Mouse (Mus musculus): ENCODE data around the gene Safb2. TPM values are rescaled to one million over a fixed set of nuclear protein-coding genes. Genes with fewer than 3 reads are reported as not detected.
A peak's percentile ranks its signal among the peaks of the same experiment; 100 is the strongest.
"Not testable (repeated sequence)": the region's sequence is repeated elsewhere in the genome, so short reads cannot be mapped to it uniquely, and the experiment has no call there.

Gene Safb2
- polyA plus RNA-seq, 1 experiment from 2014 or later, result 56.0 TPM

DNA sequence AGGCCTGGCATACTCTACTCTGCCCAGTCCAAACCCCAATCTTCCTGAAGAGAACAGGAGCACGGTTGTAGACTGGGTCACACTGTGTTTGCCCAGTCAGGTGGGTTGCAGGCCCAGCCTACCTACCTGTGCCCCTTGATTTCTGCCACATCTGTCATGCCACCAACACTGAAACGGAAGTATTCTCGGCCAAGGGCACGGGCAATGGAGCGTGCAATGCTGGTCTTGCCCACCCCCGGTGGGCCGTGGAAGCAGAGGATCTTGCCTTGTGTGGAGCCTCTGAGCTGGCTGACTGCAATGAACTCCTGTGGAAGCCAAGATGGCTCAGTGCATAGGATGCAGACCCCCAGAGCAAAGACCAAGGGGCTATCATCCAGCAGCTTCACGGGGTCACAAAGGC, 33.2 kb upstream of the Safb2 start:
- WGBS, result 91% methylated on average over 8 of the region's 8 CpGs
- no peak for ATAC-seq
- H3K36me3 ChIP-seq (ENCODE audit: control insufficient read depth, insufficient read depth, low read length), result peaks cover 17% of the 10 kb centered on the region
- H3K4me1 ChIP-seq (ENCODE audit: control insufficient read depth, insufficient read depth, low read length), result peaks cover 11% of the 10 kb centered on the region
- H3K4me2 ChIP-seq (ENCODE audit: low read depth, low read length), result no peak overlapping the region
- H3K9ac ChIP-seq (ENCODE audit: low read depth, low read length), result no peak overlapping the region
- no peak overlapping the region for H3K4me3 ChIP-seq (ENCODE audit: low read length)
- H3K27ac ChIP-seq (ENCODE audit: low read length), result no peak overlapping the region
- H3K27me3 ChIP-seq (replicated peaks; ENCODE audit: control insufficient read depth, insufficient read depth, low read length), result no peaks in the 10 kb centered on the region
- H3K9me3 ChIP-seq (ENCODE audit: control insufficient read depth, low read length), result no peaks in the 10 kb centered on the region

DNA sequence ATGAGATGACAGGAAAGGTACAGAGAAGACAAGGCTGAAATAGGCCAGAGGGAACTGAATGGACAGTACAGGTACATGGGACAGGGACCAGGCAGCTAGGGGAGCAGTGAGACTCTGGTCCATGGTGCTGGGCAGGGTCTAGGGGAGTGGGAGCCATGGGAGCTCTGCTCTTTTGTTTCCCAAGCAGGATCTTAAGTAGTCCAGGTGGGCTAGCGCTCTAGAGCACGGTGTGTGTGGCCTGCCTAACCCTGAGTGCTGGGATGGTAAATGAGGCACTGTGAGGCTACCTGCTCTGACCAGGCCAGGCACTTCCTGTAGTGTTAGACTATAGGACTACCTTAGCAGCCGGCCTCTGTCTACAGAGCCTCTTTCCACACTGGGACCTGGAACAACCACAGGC, 32.3 kb upstream of the Safb2 start:
- H3K4me3 ChIP-seq (ENCODE audit: low read length), result no peak overlapping the region
- H3K9me3 ChIP-seq (ENCODE audit: control insufficient read depth, low read length), result no peaks in the 10 kb centered on the region
- no peaks in the 10 kb centered on the region for H3K27me3 ChIP-seq (replicated peaks; ENCODE audit: control insufficient read depth, insufficient read depth, low read length)
- no peak for ATAC-seq
- no peak overlapping the region for H3K27ac ChIP-seq (ENCODE audit: low read length)
- peaks cover 12% of the 10 kb centered on the region for H3K36me3 ChIP-seq (ENCODE audit: control insufficient read depth, insufficient read depth, low read length)
- H3K4me2 ChIP-seq (ENCODE audit: low read depth, low read length), result no peak overlapping the region
- WGBS, result 77% methylated on average over 3 of the region's 3 CpGs
- peaks cover 17% of the 10 kb centered on the region for H3K4me1 ChIP-seq (ENCODE audit: control insufficient read depth, insufficient read depth, low read length)
- H3K9ac ChIP-seq (ENCODE audit: low read depth, low read length), result no peak overlapping the region; the same call in 1 of the 2 replicates

DNA sequence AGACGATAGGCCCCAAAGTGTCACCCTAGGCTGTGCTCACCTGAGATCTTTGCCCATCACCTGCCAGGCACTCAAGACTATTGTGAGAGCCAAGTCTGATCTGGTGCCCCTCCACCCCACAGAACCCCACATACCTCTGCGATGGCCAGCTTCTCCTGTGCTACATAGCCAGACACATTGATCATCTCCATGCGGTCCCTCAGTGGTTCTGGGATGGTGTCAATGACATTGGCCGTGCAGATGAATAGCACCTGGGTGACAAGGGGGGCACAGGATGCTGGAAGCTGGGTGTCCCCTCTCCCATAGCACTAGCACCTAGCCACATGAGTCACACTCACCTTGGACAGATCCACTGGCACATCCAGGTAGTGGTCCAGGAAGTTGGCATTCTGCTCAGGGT, 31.4 kb upstream of the Safb2 start:
- H3K27ac ChIP-seq (ENCODE audit: low read length), result no peak overlapping the region
- H3K4me3 ChIP-seq (ENCODE audit: low read length), result no peak overlapping the region
- WGBS, result 79% methylated on average over 4 of the region's 4 CpGs
- H3K4me1 ChIP-seq (ENCODE audit: control insufficient read depth, insufficient read depth, low read length), result peaks cover 19% of the 10 kb centered on the region
- ATAC-seq, result no peak
- peak overlapping the region; percentile 11; the same call in 1 of the 2 replicates for H3K9ac ChIP-seq (ENCODE audit: low read depth, low read length)
- no peaks in the 10 kb centered on the region for H3K27me3 ChIP-seq (replicated peaks; ENCODE audit: control insufficient read depth, insufficient read depth, low read length)
- peaks cover 11% of the 10 kb centered on the region for H3K36me3 ChIP-seq (ENCODE audit: control insufficient read depth, insufficient read depth, low read length)
- H3K4me2 ChIP-seq (ENCODE audit: low read depth, low read length), result no peak overlapping the region
- H3K9me3 ChIP-seq (ENCODE audit: control insufficient read depth, low read length), result no peaks in the 10 kb centered on the region

DNA sequence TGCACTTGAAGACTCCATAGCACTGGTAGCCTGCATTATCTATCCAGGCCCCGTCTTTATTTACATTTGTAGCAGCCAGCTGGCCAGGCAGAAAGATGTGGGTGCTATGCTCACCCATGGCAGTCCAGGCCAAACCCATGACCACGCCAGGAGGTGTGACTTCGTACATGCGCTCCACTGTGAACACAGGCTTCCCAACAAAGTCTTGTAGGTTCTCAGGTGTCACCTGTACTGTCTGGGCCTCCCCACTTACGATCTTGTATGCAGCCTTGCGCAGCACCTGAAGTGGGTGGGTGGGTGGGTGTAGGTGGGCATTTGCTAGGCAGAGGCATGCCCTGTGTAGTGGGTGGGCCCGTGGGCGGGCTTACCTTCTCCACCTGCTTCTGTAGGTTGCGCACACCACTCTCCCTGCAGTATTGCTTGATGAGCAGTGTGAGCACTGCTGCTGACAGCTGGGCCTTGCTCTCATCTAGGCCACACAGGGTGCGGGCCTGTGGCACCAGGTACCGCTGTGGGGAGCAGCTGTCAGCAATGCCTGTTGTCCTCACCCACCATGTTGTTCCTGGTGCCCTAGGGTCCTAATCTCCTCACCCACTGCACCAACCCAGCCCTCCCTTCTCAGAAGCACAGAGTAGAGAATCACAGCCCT, 30.9 kb upstream of the Safb2 start:
- WGBS, result 74% methylated on average over 11 of the region's 11 CpGs
- Histone ChIP-seq H3K36me3 (ENCODE audit: control insufficient read depth, insufficient read depth, low read length) (peaks cover 11% of the 10 kb centered on the region), H3K4me2 (ENCODE audit: low read depth, low read length) (peak overlapping the region; percentile 92; the same call in 1 of the 2 replicates), H3K9ac (ENCODE audit: low read depth, low read length) (peak overlapping the region; percentile 84; the same call in 1 of the 2 replicates), H3K4me3 (ENCODE audit: low read length) (peak overlapping the region; percentile 73), H3K9me3 (ENCODE audit: control insufficient read depth, low read length) (no peaks in the 10 kb centered on the region), H3K27me3 (replicated peaks; ENCODE audit: control insufficient read depth, insufficient read depth, low read length) (no peaks in the 10 kb centered on the region), H3K4me1 (ENCODE audit: control insufficient read depth, insufficient read depth, low read length) (peaks cover 21% of the 10 kb centered on the region), H3K27ac (ENCODE audit: low read length) (peak overlapping the region; percentile 5; the same call in 1 of the 2 replicates)
- no peak for ATAC-seq

DNA sequence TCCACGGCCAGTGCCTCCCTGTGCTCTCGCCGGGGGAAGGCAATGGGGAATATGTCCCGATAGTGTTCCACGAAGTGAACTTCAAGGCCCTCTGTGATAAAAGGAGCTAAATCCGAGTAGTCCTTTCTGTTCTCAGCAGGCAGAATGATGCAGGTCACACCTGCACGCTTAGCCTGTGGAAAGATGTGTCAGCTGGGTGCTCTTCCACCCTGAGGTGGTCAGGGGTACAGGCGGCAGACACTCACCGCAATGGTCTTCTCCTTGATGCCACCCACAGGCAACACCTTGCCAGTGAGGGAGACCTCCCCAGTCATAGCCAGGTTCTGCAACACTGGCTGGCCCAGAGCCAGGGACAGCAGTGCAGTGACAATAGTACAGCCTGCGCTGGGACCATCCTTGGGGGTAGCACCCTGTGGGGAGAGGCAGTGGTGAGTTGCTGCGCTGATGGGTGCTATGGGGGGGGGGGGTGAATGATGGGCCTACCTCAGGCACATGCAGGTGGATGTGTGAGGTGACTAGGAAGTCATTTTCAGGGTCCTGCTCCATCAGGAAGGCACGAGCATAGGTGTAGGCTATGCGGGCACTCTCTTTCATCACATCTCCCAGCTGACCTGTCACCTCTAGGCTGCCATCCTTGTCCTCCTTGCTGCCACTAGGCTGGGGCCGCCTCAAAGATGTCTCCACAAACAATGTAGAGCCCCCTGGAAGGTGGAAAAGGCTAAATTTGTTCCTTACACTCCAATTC, 30.2 kb upstream of the Safb2 start:
- WGBS, result 19% methylated on average over 14 of the region's 14 CpGs
- Histone ChIP-seq H3K9ac (ENCODE audit: low read depth, low read length) (peak overlapping the region; percentile 84), H3K4me2 (ENCODE audit: low read depth, low read length) (peak overlapping the region; percentile 92), H3K36me3 (ENCODE audit: control insufficient read depth, insufficient read depth, low read length) (peaks cover 10% of the 10 kb centered on the region; the same call in 1 of the 2 replicates), H3K4me3 (ENCODE audit: low read length) (peak overlapping the region; percentile 73), H3K4me1 (ENCODE audit: control insufficient read depth, insufficient read depth, low read length) (peaks cover 24% of the 10 kb centered on the region), H3K27me3 (replicated peaks; ENCODE audit: control insufficient read depth, insufficient read depth, low read length) (no peaks in the 10 kb centered on the region), H3K9me3 (ENCODE audit: control insufficient read depth, low read length) (no peaks in the 10 kb centered on the region), H3K27ac (ENCODE audit: low read length) (peak overlapping the region; percentile 45)
- ATAC-seq, result no peak

DNA sequence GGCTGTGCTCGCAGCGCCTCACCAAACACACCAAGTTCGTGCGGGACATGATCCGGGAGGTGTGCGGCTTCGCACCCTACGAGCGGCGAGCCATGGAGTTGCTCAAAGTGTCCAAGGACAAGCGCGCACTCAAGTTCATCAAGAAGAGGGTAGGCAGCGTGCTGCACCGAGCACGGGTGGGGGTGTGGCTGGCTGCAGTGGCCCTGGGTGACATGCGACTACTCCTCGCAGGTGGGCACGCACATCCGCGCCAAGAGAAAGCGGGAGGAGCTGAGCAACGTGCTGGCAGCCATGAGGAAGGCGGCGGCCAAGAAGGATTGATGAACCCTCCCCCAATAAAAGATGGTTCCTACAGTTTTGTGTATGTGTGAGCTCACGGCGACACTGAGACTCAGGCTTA, 29.5 kb upstream of the Safb2 start:
- peak overlapping the region; percentile 86 for H3K27ac ChIP-seq (ENCODE audit: low read length)
- peaks cover 24% of the 10 kb centered on the region for H3K4me1 ChIP-seq (ENCODE audit: control insufficient read depth, insufficient read depth, low read length)
- not testable (repeated sequence) for ATAC-seq; H3K36me3 ChIP-seq (ENCODE audit: control insufficient read depth, insufficient read depth, low read length); H3K9me3 ChIP-seq (ENCODE audit: control insufficient read depth, low read length); H3K27me3 ChIP-seq (replicated peaks; ENCODE audit: control insufficient read depth, insufficient read depth, low read length)
- under 1% methylated on average over 26 of the region's 26 CpGs for WGBS
- peak overlapping the region; percentile 73 for H3K4me3 ChIP-seq (ENCODE audit: low read length)
- peak overlapping the region; percentile 92 for H3K4me2 ChIP-seq (ENCODE audit: low read depth, low read length)
- H3K9ac ChIP-seq (ENCODE audit: low read depth, low read length), result peak overlapping the region; percentile 84

DNA sequence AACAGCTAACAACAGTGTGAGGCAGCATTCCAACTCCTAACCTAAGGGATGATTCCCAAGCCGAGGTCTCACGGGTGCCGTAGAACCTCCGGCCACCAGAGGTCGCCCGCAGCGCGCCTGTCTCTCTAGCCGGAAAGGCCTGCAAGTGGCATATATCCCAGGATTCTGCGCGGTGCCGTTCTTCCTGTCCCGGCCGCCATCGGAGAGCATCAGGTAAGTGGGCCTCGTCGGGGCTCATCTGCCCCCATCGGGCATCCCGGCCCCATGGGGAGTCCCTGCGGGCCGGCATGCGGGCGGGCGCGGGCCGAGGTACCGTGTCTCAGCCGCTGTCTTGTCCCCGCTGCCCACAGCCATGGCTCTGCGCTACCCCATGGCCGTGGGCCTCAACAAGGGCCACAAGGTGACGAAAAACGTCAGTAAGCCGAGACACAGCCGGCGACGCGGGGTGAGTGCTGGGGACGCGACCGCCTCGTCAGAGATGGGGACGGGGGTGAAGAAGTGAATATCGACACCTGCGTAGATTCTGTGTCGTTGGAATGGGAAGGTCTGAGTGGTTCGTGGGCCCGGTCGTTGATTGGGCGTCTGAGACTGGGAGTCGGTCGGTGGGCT, 29.0 kb upstream of the Safb2 start, which contains the start of gene Rpl36:
Gene Rpl36 (plus strand): TSS at position 181 of the 609 bp plus-strand sequence.
- H3K4me2 ChIP-seq (ENCODE audit: low read depth, low read length), result peak within 1 kb of the TSS; percentile 92
- no peaks in the 10 kb centered on the region for H3K27me3 ChIP-seq (replicated peaks; ENCODE audit: control insufficient read depth, insufficient read depth, low read length)
- H3K27ac ChIP-seq (ENCODE audit: low read length), result peak within 1 kb of the TSS; percentile 86
- peaks cover 3% of the 10 kb centered on the region; the same call in 1 of the 2 replicates for H3K36me3 ChIP-seq (ENCODE audit: control insufficient read depth, insufficient read depth, low read length)
- peak within 1 kb of the TSS; percentile 84 for H3K9ac ChIP-seq (ENCODE audit: low read depth, low read length)
- peak within 1 kb of the TSS; percentile 73 for H3K4me3 ChIP-seq (ENCODE audit: low read length)
- peaks cover 28% of the 10 kb centered on the region for H3K4me1 ChIP-seq (ENCODE audit: control insufficient read depth, insufficient read depth, low read length)
- under 1% methylated on average over 52 of the region's 52 CpGs for WGBS
- ATAC-seq, result peak; percentile 52
- H3K9me3 ChIP-seq (ENCODE audit: control insufficient read depth, low read length), result no peaks in the 10 kb centered on the region

DNA sequence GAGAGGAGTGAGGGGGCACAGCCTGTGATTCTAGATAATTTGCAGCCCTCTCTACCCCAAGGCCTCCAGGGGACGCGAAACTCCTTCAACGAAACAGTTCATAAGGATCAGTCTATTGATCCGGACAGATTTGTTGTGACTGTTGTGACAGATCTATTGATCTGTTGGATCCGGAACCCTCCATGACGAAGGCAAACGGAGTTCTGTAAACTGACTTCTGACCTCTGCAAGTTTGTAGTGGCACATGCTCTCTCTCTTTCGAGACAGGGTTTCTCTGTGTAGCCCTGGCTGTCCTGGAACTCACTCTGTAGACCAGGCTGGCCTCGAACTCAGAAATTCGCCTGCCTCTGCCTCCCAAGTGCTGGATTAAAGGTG, 28.2 kb upstream of the Safb2 start:
- Histone ChIP-seq H3K4me1 (ENCODE audit: control insufficient read depth, insufficient read depth, low read length) (peaks cover 34% of the 10 kb centered on the region), H3K27ac (ENCODE audit: low read length) (peak overlapping the region; percentile 45)
- H3K27me3 ChIP-seq (replicated peaks; ENCODE audit: control insufficient read depth, insufficient read depth, low read length); H3K4me3 ChIP-seq (ENCODE audit: low read length); H3K4me2 ChIP-seq (ENCODE audit: low read depth, low read length); H3K9ac ChIP-seq (ENCODE audit: low read depth, low read length); ATAC-seq; H3K36me3 ChIP-seq (ENCODE audit: control insufficient read depth, insufficient read depth, low read length); H3K9me3 ChIP-seq (ENCODE audit: control insufficient read depth, low read length): not testable (repeated sequence)
- WGBS, result 67% methylated on average over 10 of the region's 10 CpGs

DNA sequence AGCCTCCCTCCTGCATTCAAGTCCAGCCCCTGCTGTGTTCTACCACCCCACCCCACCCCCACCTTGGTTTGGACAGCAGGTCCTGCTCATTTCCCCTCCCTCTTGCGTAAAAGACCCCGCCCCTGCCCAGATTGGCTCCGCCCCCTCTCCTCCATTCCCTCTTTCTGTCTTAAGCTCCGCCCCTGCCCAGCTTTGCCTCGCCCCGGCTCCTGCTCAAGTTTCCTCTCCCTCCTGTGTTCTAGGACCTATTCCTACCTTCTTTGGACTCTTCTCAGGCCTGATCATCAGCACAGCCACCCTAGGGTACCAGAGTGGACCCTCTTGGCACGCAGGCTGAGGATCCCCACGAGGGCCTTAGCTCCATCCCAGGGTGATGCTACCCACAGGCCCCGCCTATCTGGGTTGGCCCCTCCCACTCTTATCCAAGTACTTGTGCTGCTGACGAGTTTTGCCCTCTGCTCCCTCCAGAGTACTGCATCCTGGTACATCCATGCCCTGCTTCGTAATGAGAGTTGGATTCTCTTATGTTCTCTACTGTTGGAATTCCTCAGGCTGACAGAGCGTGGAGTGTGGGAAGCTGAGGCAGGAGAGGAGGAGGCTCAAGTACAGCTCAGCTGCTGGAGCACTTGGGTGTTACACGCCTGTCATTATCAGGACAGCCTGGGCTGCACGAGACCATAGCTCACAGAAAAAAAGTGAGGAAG, 27.6 kb upstream of the Safb2 start:
- Histone ChIP-seq H3K9ac (ENCODE audit: low read depth, low read length) (no peak overlapping the region), H3K9me3 (ENCODE audit: control insufficient read depth, low read length) (no peaks in the 10 kb centered on the region), H3K27ac (ENCODE audit: low read length) (peak overlapping the region; percentile 45), H3K27me3 (replicated peaks; ENCODE audit: control insufficient read depth, insufficient read depth, low read length) (no peaks in the 10 kb centered on the region), H3K36me3 (ENCODE audit: control insufficient read depth, insufficient read depth, low read length) (peaks cover 6% of the 10 kb centered on the region), H3K4me3 (ENCODE audit: low read length) (peak overlapping the region; percentile 0; the same call in 1 of the 2 replicates), H3K4me1 (ENCODE audit: control insufficient read depth, insufficient read depth, low read length) (peaks cover 35% of the 10 kb centered on the region), H3K4me2 (ENCODE audit: low read depth, low read length) (peak overlapping the region; percentile 11; the same call in 1 of the 2 replicates)
- peak; percentile 6; the same call in 1 of the 2 replicates for ATAC-seq
- WGBS, result 18% methylated on average over 14 of the region's 14 CpGs

Data from intestine, embryonic 16.5 days (tissue).